Mouse (Mus musculus) cerebellum, adult 9-10 months (tissue): ENCODE results near the gene Cntf.
"Not testable (repeated sequence)": the region's sequence is repeated elsewhere in the genome, so short reads cannot be mapped to it uniquely, and the experiment has no call there.

Source experiments
- DNase-seq: peaks from one replicate; pipeline ENCODE4 v3.0.0; 2022

Cntf gene

GRCm38 (mm10) chr19:12762212-12763130 lies 3.0 kb downstream of the Cntf start:
- DNase-seq: no peak

- DNase-seq: peak; percentile 80
Observed at GRCm38 (mm10) chr19:12759656-12760055, 5.8 kb downstream of the Cntf start.

- DNase-seq: no peak
Observed at GRCm38 (mm10) chr19:12758936-12759478, 6.4 kb downstream of the Cntf start.

GRCm38 (mm10) chr19:12756286-12756685 lies 9.1 kb downstream of the Cntf start:
- no peak for DNase-seq

- no peak for DNase-seq
Observed at GRCm38 (mm10) chr19:12731950-12732349, 33.5 kb downstream of the Cntf start.

GRCm38 (mm10) chr19:12731036-12731435 lies 34.4 kb downstream of the Cntf start:
- DNase-seq: no peak

GRCm38 (mm10) chr19:12725851-12726250 lies 39.6 kb downstream of the Cntf start:
- DNase-seq: no peak

- peak; percentile 16 for DNase-seq
Observed at GRCm38 (mm10) chr19:12722308-12722707, 43.1 kb downstream of the Cntf start.

- not testable (repeated sequence) for DNase-seq
Observed at GRCm38 (mm10) chr19:12721596-12721995, 43.8 kb downstream of the Cntf start.

GRCm38 (mm10) chr19:12720919-12721318 lies 44.5 kb downstream of the Cntf start:
- not testable (repeated sequence) for DNase-seq

GRCm38 (mm10) chr19:12720463-12720862 lies 45.0 kb downstream of the Cntf start:
- DNase-seq: no peak

- DNase-seq: no peak
Observed at GRCm38 (mm10) chr19:12719189-12719588, 46.2 kb downstream of the Cntf start.
